Mouse (Mus musculus): ENCODE measurements around the gene Ckap5. TPM values are rescaled to one million over a fixed set of nuclear protein-coding genes. Genes with fewer than 3 reads are reported as not detected.
"Not testable (repeated sequence)": the region's sequence is repeated elsewhere in the genome, so short reads cannot be mapped to it uniquely, and the experiment has no call there.

Gene Ckap5
- 82.5 and 106 TPM in 2 replicates for polyA plus RNA-seq (2012; rRNA removed)

GRCm38 (mm10) chr2:91526294-91527146, at the start of gene Ckap5:
Ckap5 (plus strand) TSS chr2:91526762.
- DNase-seq (ENCODE audit: low read depth), result peak; percentile 98
- TF ChIP-seq POLR2A (IDR thresholded peaks at IDR 0.05; ENCODE audit: borderline replicate concordance, extremely low read depth, insufficient read depth, insufficient read length, poor library complexity, severe bottlenecking) (peak; percentile 50), CTCF (IDR thresholded peaks at IDR 0.05; ENCODE audit: borderline replicate concordance, extremely low read depth, insufficient read depth, insufficient read length) (peak; percentile 46; the same call in 1 of the 2 replicates)

DNA sequence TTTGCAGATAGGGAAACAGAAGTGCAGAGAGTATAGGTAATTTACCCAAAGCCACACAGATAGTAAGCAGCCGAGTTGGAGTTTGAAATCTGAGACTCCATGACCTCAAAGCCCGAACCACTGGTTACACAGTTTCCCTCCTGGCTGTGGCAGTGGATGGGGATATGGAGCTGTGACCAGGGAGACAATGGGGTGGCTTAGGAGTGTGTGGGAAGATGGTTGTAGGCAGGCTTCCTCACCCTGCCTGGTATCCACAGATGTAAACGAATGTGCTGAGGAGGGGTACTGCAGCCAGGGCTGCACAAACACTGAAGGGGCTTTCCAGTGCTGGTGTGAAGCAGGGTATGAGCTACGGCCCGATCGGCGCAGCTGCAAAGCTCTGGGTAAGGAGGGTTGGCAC, 49.7 kb upstream of the Ckap5 start:
- TF ChIP-seq CTCF (IDR thresholded peaks at IDR 0.05; ENCODE audit: borderline replicate concordance, extremely low read depth, insufficient read depth, insufficient read length), result no peak
- DNase-seq (ENCODE audit: low read depth), result no peak

DNA sequence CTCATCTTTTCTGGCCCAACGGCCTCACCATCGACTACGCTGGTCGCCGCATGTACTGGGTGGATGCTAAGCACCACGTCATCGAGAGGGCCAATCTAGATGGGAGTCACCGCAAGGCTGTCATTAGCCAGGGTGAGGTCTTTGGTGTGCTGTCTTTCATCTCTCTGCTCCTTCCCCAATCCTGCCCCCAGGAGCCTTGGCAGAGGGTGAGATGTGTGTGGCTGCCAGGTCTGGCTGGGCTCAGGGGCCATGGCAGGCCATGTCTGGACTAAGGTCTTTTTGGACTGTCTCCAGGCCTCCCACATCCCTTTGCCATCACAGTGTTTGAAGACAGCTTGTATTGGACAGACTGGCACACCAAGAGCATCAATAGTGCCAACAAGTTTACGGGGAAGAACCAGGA, 46.2 kb upstream of the Ckap5 start:
- peak; percentile 43 for DNase-seq (ENCODE audit: low read depth)

GRCm38 (mm10) chr2:91480805-91481514, 45.6 kb upstream of the Ckap5 start:
- peak; percentile 91 for DNase-seq (ENCODE audit: low read depth)
- TF ChIP-seq CTCF (IDR thresholded peaks at IDR 0.05; ENCODE audit: borderline replicate concordance, extremely low read depth, insufficient read depth, insufficient read length) (peak; percentile 76; the same call in 1 of the 2 replicates), POLR2A (IDR thresholded peaks at IDR 0.05; ENCODE audit: borderline replicate concordance, extremely low read depth, insufficient read depth, insufficient read length, poor library complexity, severe bottlenecking) (no peak)

More for the DNA sequence above, 46.2 kb upstream of the Ckap5 start:
- TF ChIP-seq POLR2A (IDR thresholded peaks at IDR 0.05; ENCODE audit: borderline replicate concordance, extremely low read depth, insufficient read depth, insufficient read length, poor library complexity, severe bottlenecking) (no peak), CTCF (IDR thresholded peaks at IDR 0.05; ENCODE audit: borderline replicate concordance, extremely low read depth, insufficient read depth, insufficient read length) (no peak)

DNA sequence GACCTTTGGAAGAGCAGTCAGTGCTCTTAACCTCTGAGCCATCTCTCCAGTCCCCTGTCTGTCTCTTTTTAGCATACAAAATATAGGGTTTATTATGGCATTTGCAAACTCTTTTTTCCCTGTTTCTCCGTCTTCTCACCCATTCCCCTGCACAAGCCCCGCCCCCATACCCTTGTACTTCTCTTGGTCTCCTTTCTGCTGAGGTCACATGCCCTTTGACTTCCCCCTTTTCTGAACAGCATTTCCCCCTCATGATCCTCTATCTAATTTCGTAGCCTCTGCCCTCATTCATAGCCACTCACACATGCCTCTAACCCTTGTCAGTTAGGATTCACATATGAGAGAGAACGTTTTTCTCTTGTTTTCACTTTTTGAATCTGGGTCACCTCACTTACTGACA, 41.9 kb upstream of the Ckap5 start:
- TF ChIP-seq CTCF (IDR thresholded peaks at IDR 0.05; ENCODE audit: borderline replicate concordance, extremely low read depth, insufficient read depth, insufficient read length), result no peak
- no peak for TF ChIP-seq POLR2A (IDR thresholded peaks at IDR 0.05; ENCODE audit: borderline replicate concordance, extremely low read depth, insufficient read depth, insufficient read length, poor library complexity, severe bottlenecking)
- DNase-seq (ENCODE audit: low read depth), result no peak

DNA sequence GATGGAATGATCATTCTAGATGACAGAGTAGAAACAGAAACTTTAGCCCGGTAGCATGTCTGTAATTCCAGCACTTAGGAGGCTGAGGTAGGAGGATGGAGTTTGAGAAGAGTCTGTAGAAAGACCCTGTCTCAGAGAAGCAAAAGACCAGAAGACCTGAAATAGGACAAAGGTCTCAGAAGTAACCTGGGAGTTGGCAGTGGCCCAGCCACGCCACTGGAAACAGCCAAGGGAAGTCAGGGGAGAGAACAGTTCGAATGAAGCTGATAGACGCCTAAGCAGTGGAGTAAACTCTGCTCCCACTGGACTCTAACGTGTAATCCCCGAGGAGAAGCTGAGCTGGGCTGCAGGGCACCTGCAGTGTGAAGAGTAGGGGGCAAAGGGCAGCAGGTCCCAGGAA, 41.3 kb upstream of the Ckap5 start:
- no peak for DNase-seq (ENCODE audit: low read depth)
- TF ChIP-seq POLR2A (IDR thresholded peaks at IDR 0.05; ENCODE audit: borderline replicate concordance, extremely low read depth, insufficient read depth, insufficient read length, poor library complexity, severe bottlenecking), result no peak
- no peak for TF ChIP-seq CTCF (IDR thresholded peaks at IDR 0.05; ENCODE audit: borderline replicate concordance, extremely low read depth, insufficient read depth, insufficient read length)

- not testable (repeated sequence) for DNase-seq (ENCODE audit: low read depth)
Observed at GRCm38 (mm10) chr2:91487295-91487694, 39.3 kb upstream of the Ckap5 start.

GRCm38 (mm10) chr2:91492071-91492635, 34.4 kb upstream of the Ckap5 start:
- TF ChIP-seq POLR2A (IDR thresholded peaks at IDR 0.05; ENCODE audit: borderline replicate concordance, extremely low read depth, insufficient read depth, insufficient read length, poor library complexity, severe bottlenecking) (no peak), CTCF (IDR thresholded peaks at IDR 0.05; ENCODE audit: borderline replicate concordance, extremely low read depth, insufficient read depth, insufficient read length) (no peak)
- no peak for DNase-seq (ENCODE audit: low read depth)

GRCm38 (mm10) chr2:91493981-91494380, 32.6 kb upstream of the Ckap5 start:
- TF ChIP-seq POLR2A (IDR thresholded peaks at IDR 0.05; ENCODE audit: borderline replicate concordance, extremely low read depth, insufficient read depth, insufficient read length, poor library complexity, severe bottlenecking) (no peak), CTCF (IDR thresholded peaks at IDR 0.05; ENCODE audit: borderline replicate concordance, extremely low read depth, insufficient read depth, insufficient read length) (no peak)
- DNase-seq (ENCODE audit: low read depth), result no peak

DNA sequence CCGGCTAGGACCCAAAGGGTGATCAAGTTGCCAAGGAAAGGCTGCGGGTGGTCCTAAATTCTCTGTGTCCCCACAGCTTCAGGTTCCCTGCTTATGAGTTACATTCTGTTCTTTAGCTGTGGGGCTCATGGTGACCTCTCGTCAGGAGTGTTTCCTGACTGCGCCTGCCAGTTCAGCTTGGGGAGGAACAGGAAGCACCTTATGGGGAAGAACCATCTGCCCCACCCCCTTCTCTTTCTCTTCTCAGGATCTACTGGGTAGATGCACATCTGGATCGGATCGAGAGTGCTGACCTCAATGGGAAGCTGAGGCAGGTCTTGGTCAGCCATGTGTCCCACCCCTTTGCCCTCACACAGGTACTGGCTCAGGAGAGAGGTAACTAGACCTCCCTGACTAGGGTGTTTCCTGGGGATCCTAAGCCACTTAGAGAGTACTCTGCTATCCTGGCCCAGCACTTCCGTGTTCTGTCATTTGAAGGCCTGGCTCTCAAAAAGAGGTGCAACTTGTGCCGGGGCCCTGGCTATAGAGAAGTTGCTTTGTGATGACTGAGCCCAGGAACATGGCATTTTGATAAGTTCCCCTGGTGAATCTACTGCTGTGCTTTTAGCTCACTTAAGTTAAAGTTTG, 28.4 kb upstream of the Ckap5 start:
- TF ChIP-seq POLR2A (IDR thresholded peaks at IDR 0.05; ENCODE audit: borderline replicate concordance, extremely low read depth, insufficient read depth, insufficient read length, poor library complexity, severe bottlenecking) (no peak), CTCF (IDR thresholded peaks at IDR 0.05; ENCODE audit: borderline replicate concordance, extremely low read depth, insufficient read depth, insufficient read length) (no peak)

DNA sequence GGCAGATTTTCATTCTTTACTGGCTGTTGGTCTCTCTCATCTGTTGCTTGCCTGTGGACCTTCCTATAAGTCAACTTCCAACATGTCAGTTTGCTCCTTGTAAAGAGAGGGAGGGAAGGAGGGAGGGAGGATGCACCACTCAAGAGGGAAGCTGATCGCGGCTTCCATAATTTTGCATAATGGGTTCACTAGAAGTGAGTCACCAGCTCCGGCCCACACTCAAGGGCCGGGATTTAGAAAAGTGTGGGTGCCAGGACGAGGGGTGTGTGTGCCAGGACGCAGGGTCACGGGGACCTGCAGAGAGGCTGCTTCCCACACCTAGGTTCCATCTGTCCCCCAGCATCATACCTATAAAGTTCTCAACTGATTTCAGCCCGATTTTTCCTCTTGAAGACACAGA, 18.5 kb upstream of the Ckap5 start:
- no peak for TF ChIP-seq POLR2A (IDR thresholded peaks at IDR 0.05; ENCODE audit: borderline replicate concordance, extremely low read depth, insufficient read depth, insufficient read length, poor library complexity, severe bottlenecking)
- no peak for TF ChIP-seq CTCF (IDR thresholded peaks at IDR 0.05; ENCODE audit: borderline replicate concordance, extremely low read depth, insufficient read depth, insufficient read length)
- DNase-seq (ENCODE audit: low read depth), result no peak

More for the DNA sequence above, 28.4 kb upstream of the Ckap5 start:
- no peak for DNase-seq (ENCODE audit: low read depth)
